35 mouse cellular contexts compared by ENCODE assay signal in the genomic region with DNA sequence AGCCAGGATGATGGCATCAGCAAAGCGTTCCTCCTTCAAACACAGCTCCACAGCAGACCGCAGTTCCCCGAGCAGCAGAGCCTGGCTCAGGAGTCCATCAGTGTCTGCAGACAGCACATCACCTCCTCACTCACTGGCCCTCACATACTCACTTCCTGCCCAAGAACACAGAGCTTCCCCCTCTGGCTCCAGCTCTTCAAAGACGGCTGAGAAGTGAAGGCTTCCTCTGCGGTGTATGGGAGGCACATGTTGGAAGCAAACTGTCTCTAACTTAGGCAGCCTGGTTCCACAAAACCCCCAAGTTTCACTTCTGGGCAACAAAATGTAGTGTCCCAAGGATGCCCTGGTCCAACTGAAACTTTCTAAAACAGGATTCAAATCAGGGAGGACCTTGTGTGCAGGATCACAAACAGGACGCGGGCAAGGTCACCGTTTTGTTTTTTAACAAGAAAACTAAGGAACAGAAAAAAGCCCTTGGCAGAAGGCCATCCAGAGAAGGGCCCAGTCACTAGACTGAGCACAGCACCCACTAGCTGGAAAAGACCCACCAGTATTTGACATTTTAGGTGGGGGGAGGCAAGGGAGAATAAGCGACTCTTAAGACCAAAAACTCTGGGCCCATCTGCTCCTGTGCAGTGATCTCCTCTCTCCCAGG. TPM values are rescaled to one million over a fixed set of nuclear protein-coding genes. Genes with fewer than 3 reads are reported as not detected.
DNase-seq lines count a peak whose midpoint lies in the region; TF ChIP-seq lines count a peak whose summit lies in the region.
"Had no signal": no experiment of that assay in that cellular context is flagged by ENCODE, and none has a peak within 500 bp of the region (broad histone marks: within the 10 kb centered on the region; RNA-seq: fewer than 3 reads in every experiment).

No protein-coding gene starts in this region.

- H3K36me3 ChIP-seq in thymus, adult 2 months (ENCODE audit: control insufficient read depth, insufficient read depth, low read length): no peaks in the 10 kb centered on the region
- H3K36me3 ChIP-seq: embryonic facial prominence, embryonic 13.5 days; forebrain, embryonic 12.5 days; G1E; heart, embryonic 10.5 days; hindbrain, embryonic 10.5 days; limb, embryonic 15.5 days; liver, embryonic 15.5 days; lung, embryonic 15.5 days; midbrain, embryonic 15.5 days had no signal

- no peak for TF ChIP-seq CTCF in thymus, adult 2 months (IDR thresholded peaks at IDR 0.05; ENCODE audit: borderline replicate concordance, control insufficient read depth, extremely low read depth, insufficient read depth, low read length, poor library complexity)

- WGBS in thymus, adult 2 months: 11% methylated on average over 9 of the region's 9 CpGs

- H3K4me1 ChIP-seq in thymus, adult 2 months (replicated peaks; ENCODE audit: control insufficient read depth, insufficient read depth, low read length): peaks cover 19% of the 10 kb centered on the region
- H3K4me1 ChIP-seq: embryonic facial prominence, embryonic 13.5 days; forebrain, embryonic 12.5 days; heart, embryonic 10.5 days; hindbrain, embryonic 10.5 days; limb, embryonic 15.5 days; liver, embryonic 15.5 days; lung, embryonic 15.5 days; midbrain, embryonic 15.5 days had no signal

- H3K4me3 ChIP-seq in thymus, adult 2 months (ENCODE audit: control insufficient read depth, insufficient read depth, low read length): no peak overlapping the region
- H3K4me3 ChIP-seq: embryonic facial prominence, embryonic 13.5 days; erythroblast, embryonic 14.5 days; forebrain, embryonic 12.5 days; heart, embryonic 10.5 days; hindbrain, embryonic 10.5 days; left cerebral cortex, adult 2 months; limb, embryonic 15.5 days; liver, embryonic 15.5 days; lung, embryonic 15.5 days; midbrain, embryonic 15.5 days; myocyte had no signal

- peak; percentile 41 for DNase-seq in adrenal gland, postnatal 10 days
- no peak for DNase-seq in adrenal gland, adult 8-10 months
- DNase-seq in thymus, adult 2 months: peak; percentile 49
- DNase-seq in thymus, adult 18-20 months: no peak
- DNase-seq in naive thymus-derived CD4-positive, alpha-beta T cell, adult 2 months (ENCODE audit: low read depth): peak; percentile 27
- DNase-seq in thymus, postnatal 4 days: peak; percentile 56
- no peak for DNase-seq in frontal cortex, adult 2 months (ENCODE audit: extremely low spot score in 1 of 2, low spot score in 1 of 2)
- DNase-seq in heart, postnatal 4 days: no peak
- DNase-seq: cerebellum, adult 11-12 months; cerebellum, postnatal 10 days; left cerebral cortex, postnatal 4 days; lung, postnatal 36 days; right cerebral cortex, postnatal 14 days had no signal

- H3K27ac ChIP-seq in thymus, adult 2 months (ENCODE audit: control insufficient read depth, insufficient read depth, low read length): peak overlapping the region; percentile 34; the same call in 1 of the 2 replicates
- H3K27ac ChIP-seq: embryonic facial prominence, embryonic 13.5 days; forebrain, embryonic 12.5 days; heart, embryonic 10.5 days; hindbrain, embryonic 10.5 days; hindbrain, postnatal 0 days; left cerebral cortex, adult 2 months; limb, embryonic 15.5 days; liver, embryonic 15.5 days; lung, embryonic 15.5 days; midbrain, embryonic 15.5 days had no signal

- no peak for TF ChIP-seq POLR2A in thymus, adult 2 months (IDR thresholded peaks at IDR 0.05; ENCODE audit: control insufficient read depth, extremely low read depth, insufficient read depth, low read length, poor library complexity)

- H3K27me3 ChIP-seq in thymus, adult 2 months (ENCODE audit: control insufficient read depth, insufficient read depth, low read length): no peaks in the 10 kb centered on the region
- H3K27me3 ChIP-seq: CH12.LX; limb, embryonic 15.5 days; liver, embryonic 15.5 days; Patski had no signal

RNA-seq across cellular contexts. Expression of a gene that starts 20.0 kb away (rescaled TPM):
- total RNA-seq in adrenal gland, postnatal 10 days (2021): 1 to 10 TPM; 4.3 to 6.9 TPM
- 1 to 10 TPM; 4.1 to 6.2 (median 5.5) TPM for total RNA-seq in adrenal gland, adult 8-10 months (2022)
- polyA plus RNA-seq in thymus, adult 2 months (2012; rRNA removed): 15.4 and 18.8 TPM in 2 replicates
- 0.40 and 0.56 TPM in 2 replicates for polyA plus RNA-seq in frontal cortex, adult 2 months (2012; rRNA removed)
- 1 to 10 TPM; 3.9 to 4.2 TPM for total RNA-seq in heart, postnatal 4 days (2021)
- polyA plus RNA-seq: erythroblast, embryonic 14.5 days had no signal

RNA-seq across cellular contexts. Expression of a gene that starts 27.0 kb away (rescaled TPM):
- not detected for total RNA-seq in adrenal gland, postnatal 10 days (2021)
- total RNA-seq in adrenal gland, adult 8-10 months (2022): not detected
- 6.6 TPM in 1 of 2 replicates, not detected in the other for polyA plus RNA-seq in thymus, adult 2 months (2012; rRNA removed)
- not detected in 2 replicates for polyA plus RNA-seq in frontal cortex, adult 2 months (2012; rRNA removed)
- not detected for total RNA-seq in heart, postnatal 4 days (2021)
- total RNA-seq: G1E; gastrocnemius, adult 18-20 months; gastrocnemius, postnatal 4 days; hindbrain, postnatal 0 days; layer of hippocampus, postnatal 10 days; left cerebral cortex, adult 2 months; left cerebral cortex, postnatal 4 days had no signal
- polyA plus RNA-seq: embryonic facial prominence, embryonic 13.5 days; erythroblast, embryonic 14.5 days; forebrain, embryonic 12.5 days; G1E; heart, embryonic 10.5 days; heart, embryonic 16.5 days; hindbrain, embryonic 10.5 days; hindbrain, postnatal 0 days; intestine, postnatal 0 days; large intestine, adult 2 months; limb, embryonic 15.5 days; liver, embryonic 15.5 days; lung, embryonic 15.5 days; midbrain, embryonic 15.5 days; myocyte; neural tube, embryonic 14.5 days; Patski had no signal

RNA-seq across cellular contexts. Expression of a gene that starts 29.6 kb away (rescaled TPM):
- total RNA-seq in adrenal gland, postnatal 10 days (2021): 1,000 to 10,000 TPM; 1,057 to 1,125 TPM
- 100 to 1,000 TPM; 284 to 446 (median 384) TPM for total RNA-seq in adrenal gland, adult 8-10 months (2022)
- 480 and 627 TPM in 2 replicates for polyA plus RNA-seq in thymus, adult 2 months (2012; rRNA removed)
- 501 and 602 TPM in 2 replicates for polyA plus RNA-seq in frontal cortex, adult 2 months (2012; rRNA removed)
- total RNA-seq in heart, postnatal 4 days (2021): 1,000 to 10,000 TPM; 1,200 to 1,283 TPM

RNA-seq across cellular contexts. Expression of a gene that starts 32.4 kb away (rescaled TPM):
- under 1 TPM in 1 of 2 experiments, not detected in 1; 0.09 TPM for total RNA-seq in adrenal gland, postnatal 10 days (2021)
- under 1 TPM; 0.17 to 0.43 (median 0.40) TPM for total RNA-seq in adrenal gland, adult 8-10 months (2022)
- 6.1 and 6.6 TPM in 2 replicates for polyA plus RNA-seq in thymus, adult 2 months (2012; rRNA removed)
- polyA plus RNA-seq in frontal cortex, adult 2 months (2012; rRNA removed): 0.04 TPM in 1 of 2 replicates, not detected in the other
- not detected for total RNA-seq in heart, postnatal 4 days (2021)
- total RNA-seq: CH12.LX; gastrocnemius, adult 18-20 months; gastrocnemius, postnatal 4 days; left cerebral cortex, adult 2 months had no signal
- polyA plus RNA-seq: erythroblast, embryonic 14.5 days; G1E; heart, embryonic 10.5 days; hindbrain, postnatal 0 days; intestine, postnatal 0 days; limb, embryonic 15.5 days; liver, embryonic 15.5 days; lung, embryonic 15.5 days; myocyte had no signal

RNA-seq across cellular contexts. Expression of a gene that starts 37.0 kb away (rescaled TPM):
- 10 to 100 TPM; 28.7 to 36.0 TPM for total RNA-seq in adrenal gland, postnatal 10 days (2021)
- 10 to 100 TPM; 26.0 to 30.2 (median 28.4) TPM for total RNA-seq in adrenal gland, adult 8-10 months (2022)
- polyA plus RNA-seq in thymus, adult 2 months (2012; rRNA removed): 31.5 and 36.1 TPM in 2 replicates
- 25.3 and 26.5 TPM in 2 replicates for polyA plus RNA-seq in frontal cortex, adult 2 months (2012; rRNA removed)
- total RNA-seq in heart, postnatal 4 days (2021): 10 to 100 TPM; 43.7 to 44.5 TPM

Comparison
In these comparisons a context has a peak if more than half of its experiments do, and no peak if none do; other contexts are left out.
1. DNase-seq: peak in adrenal gland, postnatal 10 days (single experiment), thymus, adult 2 months (single experiment), naive thymus-derived CD4-positive, alpha-beta T cell, adult 2 months (single experiment) and thymus, postnatal 4 days (single experiment); none in adrenal gland, adult 8-10 months (single experiment), thymus, adult 18-20 months (0 of 2), frontal cortex, adult 2 months (0 of 2) and heart, postnatal 4 days (single experiment).